Mouse (Mus musculus) hindbrain, embryonic 15.5 days (tissue): ENCODE data around the gene 2310034G01Rik. TPM values are rescaled to one million over a fixed set of nuclear protein-coding genes. Genes with fewer than 3 reads are reported as not detected.

ENCODE experiments used
- ATAC-seq: fragments of 200-750 bp; cut with Nextera tagmentation; 2 replicates; pipeline ENCODE4 v1.8.0; 2017; ENCODE audit warnings: low read depth, moderate number of reproducible peaks, moderate TSS enrichment; ENCODE audit not compliant: low FRiP score
- H3K27ac ChIP-seq: fragments of 300-500 bp; sonication (generic); replicated peaks from 2 replicates; pipeline ENCODE4 v1.5.1; 2015; ENCODE audit warnings: mild to moderate bottlenecking, inconsistent platforms
- H3K27me3 ChIP-seq: fragments of 300-500 bp; sonication (generic); 2 replicates; pipeline ENCODE4 v1.6.1; 2015; ENCODE audit warnings: control low read depth, inconsistent platforms
- H3K36me3 ChIP-seq: fragments of 300-500 bp; sonication (generic); 2 replicates; pipeline ENCODE4 v1.6.1; 2015; ENCODE audit warnings: control low read depth, inconsistent platforms
- H3K4me1 ChIP-seq: fragments of 300-500 bp; sonication (generic); replicated peaks from 2 replicates; pipeline ENCODE4 v1.6.1; 2015; ENCODE audit warnings: control low read depth, inconsistent platforms
- H3K4me2 ChIP-seq: fragments of 300-500 bp; sonication (generic); 2 replicates; pipeline ENCODE4 v1.6.1; 2015; ENCODE audit warnings: moderate library complexity, mild to moderate bottlenecking, inconsistent platforms
- H3K4me3 ChIP-seq: fragments of 300-500 bp; sonication (generic); 2 replicates; pipeline ENCODE4 v1.5.1; 2015; ENCODE audit warnings: mild to moderate bottlenecking, inconsistent platforms
- H3K9ac ChIP-seq: fragments of 300-500 bp; sonication (generic); 2 replicates; pipeline ENCODE4 v1.6.1; 2015; ENCODE audit warnings: inconsistent platforms
- H3K9me3 ChIP-seq: fragments of 300-500 bp; sonication (generic); 2 replicates; pipeline ENCODE4 v1.6.1; 2016; ENCODE audit warnings: control low read depth, inconsistent platforms
- WGBS: fragments of 180-500 bp; shearing (Covaris S2); methylation state at CpG from one replicate; pipeline ENCODE4 v1.1.7; 2015; 5-methylcytosine and 5-hydroxymethylcytosine counted together
- polyA plus RNA-seq: library from polyadenylated mRNA; unstranded; fragments of >200 nt; fragmentation: Nextera tagmentation; extraction: Ambion mirVana; gene quantifications from 2 replicates; pipeline ENCODE4 v1.2.1, GENCODE M21; 2015

The 2310034G01Rik gene
- polyA plus RNA-seq, 1 experiment from 2014 or later, result 2.3 TPM

DNA sequence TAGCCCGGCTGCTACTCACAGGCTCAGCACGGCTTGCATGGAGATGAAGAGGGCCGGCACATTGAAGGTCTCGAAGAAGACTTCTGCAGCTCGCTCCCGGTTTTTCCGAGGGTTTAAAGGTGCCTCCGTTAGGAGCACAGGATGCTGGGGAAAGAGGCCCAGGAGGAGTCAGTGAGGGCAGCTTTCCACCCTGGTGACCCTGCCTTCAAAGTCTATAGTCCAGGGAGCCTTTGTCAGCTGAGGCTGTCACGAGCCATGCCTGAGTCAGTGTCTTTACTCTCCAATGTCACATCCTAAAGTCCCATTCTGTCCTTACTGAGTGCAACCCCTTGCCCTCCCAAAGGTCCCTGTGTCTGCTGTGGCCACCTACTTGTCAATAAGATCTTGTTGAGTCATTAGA is 32.2 kb upstream of the 2310034G01Rik start:
- Histone ChIP-seq H3K4me3 (no peak overlapping the region), H3K27me3 (no peaks in the 10 kb centered on the region), H3K9me3 (no peaks in the 10 kb centered on the region), H3K27ac (no peak overlapping the region), H3K36me3 (peaks cover 87% of the 10 kb centered on the region), H3K4me2 (no peak overlapping the region), H3K4me1 (no peaks in the 10 kb centered on the region), H3K9ac (no peak overlapping the region)
- 91% methylated on average over 9 of the region's 9 CpGs for WGBS
- no peak for ATAC-seq

DNA sequence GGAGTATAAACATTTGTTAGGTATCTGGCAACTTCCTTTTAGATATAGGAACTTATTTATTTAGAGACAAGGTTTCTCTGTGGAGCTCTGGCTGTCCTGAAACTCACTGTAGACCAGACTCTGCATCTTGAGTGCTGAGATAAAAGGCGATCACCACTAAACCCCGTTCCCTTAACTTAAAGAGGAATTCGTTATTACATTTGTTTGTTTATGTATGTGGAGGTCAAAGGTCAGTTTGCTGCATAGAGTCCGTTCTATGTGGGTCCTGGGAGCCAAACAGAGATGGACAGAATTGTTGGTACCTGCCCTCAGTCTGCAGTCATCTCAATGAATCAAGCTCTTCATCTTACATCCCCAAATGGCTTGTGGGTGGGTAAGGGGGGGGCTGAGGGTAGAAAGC is 25.8 kb upstream of the 2310034G01Rik start:
- 67% methylated on average over 4 of the region's 4 CpGs for WGBS
- no peak overlapping the region; the same call in 1 of the 2 replicates for H3K27ac ChIP-seq
- no peaks in the 10 kb centered on the region for H3K9me3 ChIP-seq
- no peaks in the 10 kb centered on the region for H3K27me3 ChIP-seq
- no peak for ATAC-seq
- H3K36me3 ChIP-seq, result peaks cover 38% of the 10 kb centered on the region
- H3K4me2 ChIP-seq, result no peak overlapping the region
- H3K9ac ChIP-seq, result no peak overlapping the region
- no peak overlapping the region for H3K4me3 ChIP-seq
- 0 out of 2 replicates have a peak, but pooled peaks cover 5% of the 10 kb centered on the region for H3K4me1 ChIP-seq

DNA sequence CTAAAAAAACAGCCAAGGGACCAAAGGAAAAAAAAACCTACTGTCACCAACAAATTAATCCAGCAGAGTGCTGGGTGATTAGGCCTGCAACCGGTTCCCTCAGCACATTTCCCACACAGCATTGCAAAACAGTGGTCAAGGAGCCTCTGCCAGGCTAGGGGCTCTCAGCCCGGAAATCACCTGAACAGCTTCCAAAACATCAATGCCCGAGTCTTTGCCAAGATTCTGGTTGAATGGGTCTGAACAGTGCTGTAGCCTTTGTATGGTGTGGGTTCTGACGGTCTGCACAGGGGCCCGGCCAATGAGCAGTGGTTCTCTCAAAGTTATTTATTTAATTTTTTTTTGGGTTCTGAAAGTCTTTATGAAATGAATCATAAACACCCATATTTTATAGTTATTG is 25.4 kb upstream of the 2310034G01Rik start:
- H3K9ac ChIP-seq, result no peak overlapping the region
- H3K36me3 ChIP-seq, result peaks cover 34% of the 10 kb centered on the region
- no peaks in the 10 kb centered on the region for H3K27me3 ChIP-seq
- no peak overlapping the region for H3K4me2 ChIP-seq
- H3K4me3 ChIP-seq, result no peak overlapping the region
- ATAC-seq, result peak; percentile 53
- no peak overlapping the region; the same call in 1 of the 2 replicates for H3K27ac ChIP-seq
- 51% methylated on average over 5 of the region's 5 CpGs for WGBS
- H3K9me3 ChIP-seq, result no peaks in the 10 kb centered on the region
- 0 out of 2 replicates have a peak, but pooled peaks cover 5% of the 10 kb centered on the region for H3K4me1 ChIP-seq

DNA sequence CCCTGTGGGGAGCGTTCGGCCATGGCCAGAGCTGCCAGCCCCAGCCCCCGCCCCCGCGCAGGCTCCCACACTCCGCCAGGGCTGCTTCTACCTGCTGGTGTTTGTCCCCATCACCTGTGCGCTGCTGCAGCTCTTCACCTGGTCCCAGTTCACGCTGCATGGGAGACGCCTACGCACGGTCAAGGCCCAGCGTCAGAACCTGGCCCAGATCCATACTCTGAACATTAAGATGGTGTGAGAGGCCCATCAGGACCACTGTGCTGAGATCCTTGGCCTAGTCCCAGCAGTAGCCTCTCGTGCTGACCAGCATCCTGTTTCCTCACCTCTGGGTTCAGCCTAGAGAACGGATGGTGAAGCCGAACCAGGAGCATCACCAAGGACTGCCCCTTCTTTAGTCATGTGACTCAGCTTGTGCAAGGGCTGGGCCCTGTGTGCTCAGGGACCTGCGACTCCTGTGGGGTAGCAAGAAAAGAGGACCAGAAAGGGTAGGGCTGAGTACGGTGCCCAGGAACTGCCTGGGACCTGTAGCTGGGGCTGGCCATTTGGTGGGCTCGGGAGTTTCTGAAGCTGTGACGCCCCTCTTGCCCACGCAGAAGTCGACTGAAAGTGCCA is 24.5 kb upstream of the 2310034G01Rik start:
- H3K9ac ChIP-seq, result no peak overlapping the region
- H3K36me3 ChIP-seq, result peaks cover 27% of the 10 kb centered on the region
- no peak overlapping the region for H3K4me3 ChIP-seq
- peak; percentile 52; the same call in 1 of the 2 replicates for ATAC-seq
- 0 out of 2 replicates have a peak, but pooled peaks cover 5% of the 10 kb centered on the region for H3K4me1 ChIP-seq
- H3K27me3 ChIP-seq, result no peaks in the 10 kb centered on the region
- H3K4me2 ChIP-seq, result no peak overlapping the region
- H3K27ac ChIP-seq, result 0 out of 2 replicates have a peak overlapping the region, but pooled peaks have one; percentile 26
- 42% methylated on average over 21 of the region's 21 CpGs for WGBS
- H3K9me3 ChIP-seq, result no peaks in the 10 kb centered on the region

DNA sequence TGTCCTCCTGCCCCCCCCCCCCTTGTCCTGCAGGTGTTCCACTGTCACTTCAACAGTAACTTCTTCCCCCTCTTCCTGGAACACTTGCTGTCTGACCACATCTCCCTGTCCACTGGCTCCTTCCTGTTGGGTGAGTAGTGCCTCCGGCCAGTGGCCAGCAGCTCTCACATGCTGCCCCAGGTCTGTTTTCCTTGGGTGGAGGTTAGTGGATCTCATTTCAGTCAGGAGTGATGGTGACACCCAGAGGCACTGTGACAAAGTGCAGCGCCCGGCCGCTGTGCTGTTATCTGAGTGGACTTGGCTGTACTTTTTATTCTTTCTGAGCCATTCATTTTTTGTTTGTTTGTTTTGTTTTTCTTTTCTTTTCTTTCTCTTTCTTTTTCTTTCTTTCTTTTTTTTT is 19.1 kb upstream of the 2310034G01Rik start:
- Histone ChIP-seq H3K9ac (no peak overlapping the region), H3K4me1 (0 out of 2 replicates have a peak, but pooled peaks cover under 1% of the 10 kb centered on the region), H3K4me2 (no peak overlapping the region), H3K36me3 (no peaks in the 10 kb centered on the region), H3K9me3 (no peaks in the 10 kb centered on the region), H3K27ac (no peak overlapping the region), H3K4me3 (no peak overlapping the region), H3K27me3 (no peaks in the 10 kb centered on the region)
- ATAC-seq, result no peak
- 32% methylated on average over 4 of the region's 4 CpGs for WGBS

DNA sequence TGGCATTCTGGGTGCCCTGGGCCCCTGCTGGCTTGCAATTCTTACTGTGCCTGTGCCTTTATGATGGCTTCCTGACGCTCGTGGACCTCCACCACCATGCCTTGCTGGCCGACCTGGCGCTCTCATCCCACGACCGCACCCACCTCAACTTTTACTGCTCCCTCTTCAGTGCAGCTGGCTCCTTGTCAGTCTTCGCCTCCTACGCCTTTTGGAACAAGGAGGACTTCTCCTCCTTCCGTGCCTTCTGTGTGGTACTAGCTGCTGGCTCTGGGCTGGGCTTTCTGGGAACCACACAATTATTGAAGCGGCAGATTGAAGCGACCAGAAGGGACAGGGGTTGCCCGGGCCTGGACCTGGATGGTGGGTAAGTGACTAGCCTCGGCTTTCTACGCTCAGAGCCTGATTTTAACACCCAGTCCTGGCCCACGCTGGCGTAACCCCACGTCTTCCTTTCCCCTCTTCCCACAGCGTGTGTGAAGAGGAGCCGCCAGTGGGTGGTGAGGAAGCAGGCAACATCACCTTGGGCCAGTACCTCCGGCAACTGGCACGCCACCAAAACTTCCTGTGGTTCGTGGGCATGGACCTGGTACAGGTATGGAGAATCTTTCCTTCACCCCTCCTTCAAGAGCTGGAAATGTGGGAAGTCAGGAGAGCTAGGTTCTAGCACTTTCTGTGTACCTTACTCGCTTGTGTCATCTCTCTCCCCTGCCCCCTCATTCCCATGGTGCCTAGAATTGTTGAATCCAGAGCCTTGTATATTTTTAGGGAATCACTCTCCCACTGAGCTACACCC is 17.9 kb upstream of the 2310034G01Rik start:
- WGBS, result 92% methylated on average over 23 of the region's 23 CpGs
- Histone ChIP-seq H3K9ac (no peak overlapping the region), H3K4me3 (no peak overlapping the region), H3K36me3 (no peaks in the 10 kb centered on the region), H3K9me3 (no peaks in the 10 kb centered on the region), H3K27me3 (no peaks in the 10 kb centered on the region), H3K4me2 (no peak overlapping the region), H3K27ac (no peak overlapping the region), H3K4me1 (no peaks in the 10 kb centered on the region)
- no peak for ATAC-seq

DNA sequence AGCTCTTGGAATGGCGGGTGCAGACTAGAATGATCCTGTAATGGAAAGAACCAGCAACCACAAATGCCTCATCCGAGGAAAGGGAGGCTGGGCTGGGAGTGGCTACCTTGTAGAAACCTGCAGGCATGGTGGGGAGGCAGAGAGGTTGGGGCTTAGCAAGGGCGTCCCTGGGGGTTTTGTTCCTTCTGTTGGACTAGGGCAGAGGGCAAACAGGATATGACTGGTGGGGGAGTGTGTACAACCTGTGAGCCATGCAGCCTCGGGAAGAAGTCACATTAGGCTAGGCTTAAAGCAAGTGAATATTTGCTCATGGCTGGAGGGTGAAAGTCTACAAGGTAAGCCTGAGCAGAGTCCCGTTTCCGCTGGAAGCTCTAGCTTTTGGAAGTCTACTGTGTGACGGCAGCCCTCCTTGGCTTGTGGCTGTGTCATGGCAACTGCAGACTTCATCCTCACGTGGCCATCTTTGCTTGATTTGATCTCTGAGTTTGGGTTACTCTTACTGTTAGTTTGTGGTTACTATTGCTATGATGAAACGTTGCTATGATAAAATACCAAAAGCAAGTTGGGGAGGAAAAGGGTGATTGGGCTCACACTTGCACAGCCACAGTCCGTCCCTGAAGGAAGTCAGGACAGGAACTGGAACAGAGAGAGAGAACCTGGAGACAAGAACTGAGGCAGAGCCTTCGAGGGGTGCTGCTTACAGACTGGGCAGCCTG is 13.3 kb upstream of the 2310034G01Rik start:
- no peak overlapping the region for H3K4me3 ChIP-seq
- H3K4me2 ChIP-seq, result no peak overlapping the region
- no peak overlapping the region for H3K9ac ChIP-seq
- peaks cover under 1% of the 10 kb centered on the region; the same call in 1 of the 2 replicates for H3K27me3 ChIP-seq
- no peaks in the 10 kb centered on the region for H3K36me3 ChIP-seq
- no peaks in the 10 kb centered on the region for H3K4me1 ChIP-seq
- no peak overlapping the region for H3K27ac ChIP-seq
- H3K9me3 ChIP-seq, result no peaks in the 10 kb centered on the region
- no peak for ATAC-seq
- WGBS, result 90% methylated on average over 11 of the region's 11 CpGs

DNA sequence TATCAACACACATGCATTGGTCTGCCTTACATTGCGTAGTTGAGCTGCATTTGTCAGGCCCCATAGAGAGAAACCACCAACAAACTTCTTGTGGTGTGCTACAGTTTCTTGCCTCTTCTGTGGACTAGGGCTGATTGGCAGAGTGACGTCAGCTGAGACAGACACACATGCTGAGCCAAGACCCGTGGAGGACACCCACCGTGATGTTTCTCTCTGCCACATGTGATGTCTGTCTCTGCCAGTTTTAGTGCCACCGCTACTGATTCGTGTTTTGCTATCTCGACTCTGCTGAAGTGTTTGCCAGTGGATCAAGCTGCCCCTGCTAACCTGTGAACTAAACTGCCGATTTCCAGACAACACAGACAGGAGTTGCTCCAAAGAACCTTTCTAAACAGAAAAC is 12.0 kb upstream of the 2310034G01Rik start:
- Histone ChIP-seq H3K4me3 (no peak overlapping the region), H3K36me3 (no peaks in the 10 kb centered on the region), H3K4me2 (no peak overlapping the region), H3K27me3 (peaks cover 3% of the 10 kb centered on the region; the same call in 1 of the 2 replicates), H3K4me1 (peaks cover 10% of the 10 kb centered on the region), H3K27ac (no peak overlapping the region), H3K9ac (no peak overlapping the region), H3K9me3 (no peaks in the 10 kb centered on the region)
- WGBS, result 83% methylated on average over 8 of the region's 8 CpGs
- ATAC-seq, result no peak

DNA sequence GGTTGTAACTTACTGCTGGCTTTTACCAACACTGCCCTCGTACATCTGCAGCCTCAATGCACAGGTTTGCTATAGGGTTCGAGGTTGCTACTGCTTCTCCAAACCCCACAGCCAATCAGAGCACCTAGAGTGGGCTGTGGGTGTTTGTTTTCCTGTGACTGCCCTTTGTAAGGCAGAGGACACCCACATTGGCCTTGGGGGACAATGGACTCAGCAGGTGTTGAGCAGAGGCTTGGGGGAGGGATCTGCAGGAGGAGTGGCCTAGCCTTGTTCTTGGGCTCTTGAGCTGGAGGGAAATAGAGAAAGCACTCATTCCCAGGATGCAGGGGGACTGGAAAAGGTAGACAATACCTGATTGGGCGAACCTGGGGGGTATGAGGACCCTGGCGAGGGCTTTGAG is 8.3 kb upstream of the 2310034G01Rik start:
- H3K27ac ChIP-seq, result no peak overlapping the region
- no peak overlapping the region for H3K9ac ChIP-seq
- no peak for ATAC-seq
- H3K36me3 ChIP-seq, result no peaks in the 10 kb centered on the region
- H3K9me3 ChIP-seq, result no peaks in the 10 kb centered on the region
- WGBS, result 62% methylated on average over 4 of the region's 4 CpGs
- no peak overlapping the region for H3K4me3 ChIP-seq
- H3K27me3 ChIP-seq, result peaks cover 3% of the 10 kb centered on the region; the same call in 1 of the 2 replicates
- H3K4me2 ChIP-seq, result 0 out of 2 replicates have a peak overlapping the region, but pooled peaks have one; percentile 89
- H3K4me1 ChIP-seq, result peaks cover 12% of the 10 kb centered on the region

DNA sequence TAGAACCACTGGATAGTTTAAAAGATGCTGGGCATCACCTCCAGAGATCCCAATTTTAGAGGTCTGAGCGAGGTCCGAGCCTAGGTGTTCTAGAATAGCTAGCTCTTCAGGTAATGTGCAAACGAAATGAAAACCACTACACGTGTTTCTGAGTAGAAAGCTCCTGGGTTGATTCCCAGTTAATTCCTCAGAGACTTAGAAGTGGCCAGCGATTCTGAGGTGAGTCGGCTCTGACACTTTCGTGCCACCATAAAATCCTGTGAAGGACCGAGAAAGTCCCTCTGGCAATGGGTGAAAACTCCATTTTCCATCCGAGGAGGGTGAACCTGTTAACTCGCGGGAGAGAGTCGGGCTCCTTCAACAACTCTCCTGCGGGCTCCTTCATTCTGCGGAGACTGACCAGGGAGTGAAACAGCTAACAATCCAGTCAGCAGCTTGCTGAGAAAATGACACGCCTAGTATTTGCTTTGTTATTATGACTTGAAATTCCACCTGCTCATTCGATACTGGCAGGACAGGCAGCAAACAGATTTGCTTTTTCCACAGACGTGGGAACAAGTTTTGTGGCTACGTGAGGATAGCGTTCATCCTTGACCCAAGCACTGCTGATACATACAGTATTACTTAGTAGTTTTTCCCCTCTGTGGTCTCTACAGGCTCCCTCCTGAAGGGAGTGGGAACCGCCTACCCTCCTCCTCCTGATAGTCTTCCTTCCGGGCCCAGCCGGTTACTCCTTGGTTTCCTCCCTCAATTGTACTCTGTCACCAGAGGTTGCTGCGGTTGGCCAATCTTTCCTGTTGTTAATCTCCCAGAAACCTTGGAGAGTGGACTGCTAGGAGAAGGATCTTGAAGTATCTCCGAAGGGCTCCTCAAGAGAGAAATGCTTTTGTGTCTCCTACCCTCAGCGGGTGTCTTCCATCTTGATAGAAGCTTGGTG is 7.5 kb upstream of the 2310034G01Rik start:
- no peak for ATAC-seq
- WGBS, result 20% methylated on average over 25 of the region's 25 CpGs
- H3K36me3 ChIP-seq, result no peaks in the 10 kb centered on the region

DNA sequence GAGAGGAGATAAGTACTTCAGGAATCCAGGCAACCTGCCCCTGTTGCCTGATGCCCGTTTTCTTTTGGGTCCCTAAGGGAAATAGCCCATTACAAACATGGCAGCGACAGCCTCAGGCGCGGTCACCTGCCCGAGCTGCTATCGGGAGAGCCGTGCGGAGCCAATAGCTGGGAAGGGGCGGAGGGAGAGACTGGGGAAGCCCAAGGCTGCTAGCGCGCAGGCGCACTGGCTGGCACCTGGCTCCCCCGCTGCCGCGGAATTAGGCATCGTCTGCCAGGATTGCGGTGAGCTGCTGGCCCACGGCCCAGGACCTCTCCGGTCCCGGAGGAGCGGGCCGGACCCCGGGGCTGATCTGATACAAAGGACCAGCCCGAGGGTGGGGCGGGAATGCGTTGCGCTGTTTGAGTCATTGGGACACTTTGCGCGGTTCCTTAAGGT is 6.6 kb upstream of the 2310034G01Rik start:
- Histone ChIP-seq H3K9me3 (no peaks in the 10 kb centered on the region), H3K27me3 (peaks cover 3% of the 10 kb centered on the region; the same call in 1 of the 2 replicates), H3K4me2 (peak overlapping the region; percentile 89), H3K4me3 (peak overlapping the region; percentile 64), H3K27ac (peak overlapping the region; percentile 50; the same call in 1 of the 2 replicates), H3K36me3 (no peaks in the 10 kb centered on the region), H3K9ac (peak overlapping the region; percentile 71), H3K4me1 (peaks cover 12% of the 10 kb centered on the region)
- peak; percentile 94 for ATAC-seq
- under 1% methylated on average over 29 of the region's 29 CpGs for WGBS

More for the DNA sequence above, 7.5 kb upstream of the 2310034G01Rik start:
- H3K27ac ChIP-seq, result no peak overlapping the region
- peaks cover 12% of the 10 kb centered on the region for H3K4me1 ChIP-seq
- H3K27me3 ChIP-seq, result peaks cover 3% of the 10 kb centered on the region; the same call in 1 of the 2 replicates
- H3K9ac ChIP-seq, result peak overlapping the region; percentile 71
- H3K4me2 ChIP-seq, result peak overlapping the region; percentile 89
- H3K4me3 ChIP-seq, result peak overlapping the region; percentile 64
- H3K9me3 ChIP-seq, result no peaks in the 10 kb centered on the region
